Mouse (Mus musculus) testis, postnatal 10 days (tissue): ENCODE measurements around the gene Eras.
"Not testable (repeated sequence)": the region's sequence is repeated elsewhere in the genome, so short reads cannot be mapped to it uniquely, and the experiment has no call there.

Experiments used
- DNase-seq: peaks from one replicate; pipeline ENCODE4 v3.0.0; 2021; ENCODE audit warnings: low spot score

The Eras gene

GRCm38 (mm10) chrX:7928270-7928790, at the start of gene Eras:
Eras (minus strand) TSS chrX:7928607.
- DNase-seq: no peak

GRCm38 (mm10) chrX:7977892-7978291, 49.5 kb upstream of the Eras start, which contains the start of gene Gata1:
Gata1 (minus strand) TSS chrX:7978071.
- no peak for DNase-seq

DNA sequence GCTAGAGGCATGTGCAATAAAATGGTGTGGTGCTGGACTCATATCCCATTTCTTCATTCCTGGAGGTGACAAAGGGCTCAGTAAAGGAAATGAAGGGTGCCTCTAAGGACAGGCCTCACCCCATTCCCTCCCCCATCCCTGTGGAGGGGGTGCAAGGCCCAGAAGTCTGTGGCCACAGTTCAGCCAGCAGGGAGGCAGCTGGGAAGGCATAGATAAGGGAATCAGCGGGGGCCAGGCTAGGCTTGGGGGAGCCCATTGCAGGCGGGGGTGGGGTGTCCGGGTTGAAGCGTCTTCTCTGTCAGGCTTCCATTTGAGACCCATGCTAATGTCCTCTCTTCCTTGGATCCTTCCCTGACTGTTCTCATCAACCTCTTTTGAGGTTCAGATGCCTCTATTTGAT, 42.9 kb upstream of the Eras start:
- DNase-seq: no peak

- no peak for DNase-seq
These were observed 40.5 kb upstream of the Eras start for GRCm38 (mm10) chrX:7968899-7969298.

- DNase-seq: no peak
These were observed 39.8 kb upstream of the Eras start for GRCm38 (mm10) chrX:7968226-7968625.

- no peak for DNase-seq
These were observed 39.3 kb upstream of the Eras start for GRCm38 (mm10) chrX:7967596-7968201.

- no peak for DNase-seq
These were observed 37.8 kb upstream of the Eras start for GRCm38 (mm10) chrX:7966161-7966560.

DNA sequence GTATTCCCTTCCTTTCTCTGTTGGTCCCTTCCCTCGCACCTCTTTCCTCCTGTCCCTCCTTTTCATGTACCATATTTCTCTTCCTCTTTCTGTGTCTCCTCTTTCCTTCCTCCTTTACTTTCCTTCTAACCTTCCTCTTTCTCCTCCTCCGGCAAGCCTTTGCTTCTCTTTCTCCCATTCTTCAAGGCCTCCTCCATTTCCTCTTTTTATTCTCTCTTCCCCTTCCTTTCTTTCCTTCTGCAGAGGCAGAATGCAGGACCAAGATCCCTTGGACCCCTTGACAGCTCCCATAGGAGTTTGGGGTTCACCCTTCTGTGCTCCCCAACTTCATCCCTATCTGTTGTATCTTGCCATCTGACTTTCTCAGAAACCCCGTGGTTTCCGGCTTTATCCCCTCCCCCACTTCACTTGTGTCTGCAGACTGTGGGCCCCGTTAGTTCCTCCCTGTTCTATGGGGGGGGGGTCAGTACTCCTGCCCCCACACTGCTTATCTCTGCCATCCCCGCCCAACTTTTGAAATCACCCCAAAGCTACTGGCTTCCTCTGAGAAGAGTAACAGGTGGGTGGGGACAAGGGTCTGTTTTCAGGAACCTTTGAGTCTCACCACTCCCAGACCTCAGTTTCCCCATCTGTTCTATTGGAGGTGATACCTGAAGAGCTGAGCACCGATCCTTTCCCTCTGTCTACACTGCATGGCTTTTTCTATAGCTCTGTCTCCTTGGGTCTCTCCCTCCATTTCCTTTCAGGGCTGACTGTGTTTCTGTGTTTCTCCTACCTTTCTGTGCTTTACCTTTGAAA, 35.6 kb upstream of the Eras start:
- no peak for DNase-seq

GRCm38 (mm10) chrX:7958868-7959267, 30.5 kb upstream of the Eras start:
- no peak for DNase-seq

GRCm38 (mm10) chrX:7950091-7950490, 21.7 kb upstream of the Eras start:
- DNase-seq: no peak

GRCm38 (mm10) chrX:7947900-7948492, 19.6 kb upstream of the Eras start:
- peak; percentile 90 for DNase-seq

- DNase-seq: peak; percentile 61
These were observed 18.9 kb upstream of the Eras start, which contains the start of gene Hdac6 for GRCm38 (mm10) chrX:7947108-7947899. Hdac6 (minus strand) TSS chrX:7947889.

DNA sequence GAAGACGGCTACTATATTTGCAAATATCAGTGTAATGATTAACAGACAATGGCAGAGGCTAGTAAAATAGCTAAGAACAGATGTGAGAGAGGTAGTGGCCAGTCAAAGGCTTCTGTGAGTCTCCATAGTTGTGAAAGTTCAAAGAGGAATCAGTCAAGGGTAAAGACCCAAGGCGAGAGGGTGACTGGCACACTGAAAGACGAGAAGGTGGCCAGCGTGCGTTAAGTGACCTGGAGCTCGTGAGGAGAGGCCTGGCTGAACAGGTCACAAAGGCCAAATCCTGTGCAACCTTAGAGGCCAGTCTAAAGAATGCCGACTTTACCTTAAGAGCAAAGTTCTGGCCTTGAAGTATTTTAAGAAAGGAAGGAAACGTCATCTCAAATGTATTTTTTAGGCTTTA, 17.2 kb upstream of the Eras start:
- no peak for DNase-seq

- DNase-seq: no peak
These were observed 9.3 kb upstream of the Eras start for GRCm38 (mm10) chrX:7937667-7938066.

GRCm38 (mm10) chrX:7936874-7937273, 8.5 kb upstream of the Eras start:
- DNase-seq: no peak

DNA sequence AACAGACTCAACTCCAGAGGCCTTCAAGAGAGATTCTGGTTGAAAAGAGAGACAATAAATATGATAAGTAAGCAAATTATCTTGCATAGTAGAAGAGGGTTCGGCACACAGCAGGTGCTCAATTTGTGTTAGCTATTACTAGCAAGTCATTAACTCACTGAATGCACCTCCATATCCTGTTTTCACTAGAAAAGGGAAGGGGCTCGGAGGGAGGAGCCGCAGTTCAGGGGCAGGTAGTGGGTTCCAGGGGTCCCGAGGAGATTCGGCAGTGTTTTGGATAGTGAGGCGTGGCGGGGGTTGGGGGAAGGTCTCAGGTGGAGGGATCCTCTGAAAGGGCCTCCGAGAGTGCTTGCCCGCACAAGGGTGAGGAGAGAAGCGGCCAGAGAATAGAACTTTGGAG, 1.3 kb downstream of the Eras start:
- no peak for DNase-seq

GRCm38 (mm10) chrX:7926266-7926665, 2.1 kb downstream of the Eras start:
- no peak for DNase-seq

- DNase-seq: peak; percentile 42
These were observed 6.4 kb downstream of the Eras start for GRCm38 (mm10) chrX:7922032-7922431.

DNA sequence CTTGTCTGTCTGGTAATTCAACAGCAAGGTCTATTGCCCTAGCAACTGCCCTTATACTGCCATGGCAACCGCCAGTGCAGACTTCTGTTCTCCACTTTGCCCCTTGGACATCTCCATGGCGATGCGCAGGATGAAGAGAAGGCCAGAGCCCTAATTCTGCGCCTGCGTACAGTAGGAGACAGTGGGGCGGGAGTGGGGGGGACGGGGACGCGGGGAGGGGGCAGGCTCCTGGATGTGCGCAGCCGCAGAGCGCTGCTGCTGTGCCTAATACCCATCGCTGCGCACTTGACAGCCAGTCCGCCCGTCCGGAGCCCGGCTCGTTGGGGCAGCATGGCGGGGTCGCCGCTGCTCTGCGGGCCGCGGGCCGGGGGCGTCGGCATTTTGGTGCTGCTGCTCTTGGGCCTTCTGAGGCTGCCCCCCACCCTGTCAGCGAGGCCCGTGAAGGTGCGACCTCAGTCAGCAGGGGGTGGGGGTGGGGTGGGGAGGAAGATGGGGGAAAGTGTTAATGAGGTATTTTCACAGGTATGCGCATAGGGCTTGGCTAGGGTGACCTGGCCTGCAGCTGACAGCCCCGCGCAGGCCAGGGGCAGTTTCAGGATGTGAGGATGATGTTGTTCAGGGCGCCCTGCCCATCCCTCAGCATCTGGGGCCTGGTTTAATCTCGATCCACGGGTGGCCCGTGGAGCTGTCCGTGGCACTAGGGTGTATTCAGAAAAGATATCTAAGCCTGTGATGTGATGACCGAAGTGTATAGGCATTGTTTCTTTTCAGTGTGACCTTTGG, 8.6 kb downstream of the Eras start, which contains the start of gene Pcsk1n:
TSS of gene Pcsk1n (plus strand) at position 222 of the 783 bp plus-strand sequence.
- DNase-seq: no peak

DNA sequence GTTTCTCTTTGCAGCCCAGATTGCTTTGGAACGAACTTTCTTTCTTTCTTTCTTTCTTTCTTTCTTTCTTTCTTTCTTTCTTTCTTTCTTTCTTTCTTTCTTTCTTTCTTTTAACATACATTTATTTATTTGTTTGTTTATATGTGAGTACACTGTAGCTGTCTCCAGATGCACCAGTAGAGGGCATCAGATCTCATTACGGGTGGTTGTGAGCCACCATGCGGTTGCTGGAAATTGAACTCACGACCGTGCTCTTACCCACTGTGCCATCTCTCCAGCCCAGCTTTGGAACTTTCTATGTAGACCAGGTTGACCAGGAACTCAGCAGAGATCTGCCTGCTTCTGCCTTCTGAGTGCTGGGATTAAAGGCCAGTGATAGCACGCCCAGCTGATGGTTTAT, 10.4 kb downstream of the Eras start:
- not testable (repeated sequence) for DNase-seq

- not testable (repeated sequence) for DNase-seq
These were observed 12.7 kb downstream of the Eras start for GRCm38 (mm10) chrX:7915669-7916068.
